Mouse (Mus musculus) kidney, adult 9 months (tissue): ENCODE results near the gene Cfap97d1.

Experiments
- DNase-seq: peaks from one replicate; pipeline ENCODE4 v3.0.0; 2022

Gene Cfap97d1

DNA sequence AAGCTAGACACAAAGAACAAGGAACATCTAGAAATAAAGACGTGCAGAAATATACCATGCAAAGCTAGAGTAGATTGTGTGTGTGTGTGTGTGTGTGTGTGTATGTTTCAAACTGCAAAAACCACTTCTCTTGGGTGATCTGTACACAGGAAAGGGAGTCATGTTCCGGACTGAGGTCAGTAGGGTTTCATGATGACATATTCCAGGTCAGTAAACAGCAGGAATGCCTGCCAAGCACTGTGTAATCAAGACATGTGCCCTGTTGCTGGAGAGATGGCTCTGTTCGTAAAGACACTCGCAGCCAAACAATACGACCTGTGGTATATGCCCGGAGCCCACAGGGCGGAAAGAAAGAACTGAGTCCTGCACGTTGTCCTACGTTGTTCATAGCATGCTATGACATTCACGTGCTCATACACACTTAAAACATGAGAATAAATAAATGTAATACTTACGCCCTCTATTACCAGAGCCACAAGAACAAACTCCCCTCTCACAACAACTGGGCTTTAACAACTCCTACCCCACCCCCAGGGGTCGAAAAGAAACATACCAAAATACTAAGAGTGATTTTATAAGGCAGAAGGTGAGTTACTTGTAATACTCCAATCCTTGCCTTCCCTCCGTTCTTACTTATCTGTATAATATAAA is 55.5 kb downstream of the Cfap97d1 start:
- no peak for DNase-seq

DNA sequence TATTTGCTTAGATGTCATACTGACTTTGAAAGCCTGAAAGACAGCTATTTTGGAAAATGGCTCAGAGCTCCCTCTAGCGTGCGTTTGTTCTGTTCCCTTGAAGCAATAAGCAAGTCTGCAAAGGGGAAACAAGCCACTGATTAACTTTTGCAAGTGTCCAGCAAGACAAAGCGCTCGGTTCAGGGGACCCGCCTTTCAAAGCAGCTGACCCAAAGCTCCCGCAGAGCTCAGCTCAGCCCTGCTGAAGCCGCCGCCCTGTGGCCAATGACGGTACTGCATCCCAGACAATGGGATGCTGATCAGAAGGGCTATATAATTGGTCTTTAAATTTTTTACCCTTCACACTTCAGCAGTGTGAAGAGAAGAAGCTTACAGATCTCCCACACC is 56.1 kb downstream of the Cfap97d1 start:
- peak; percentile 97 for DNase-seq

DNA sequence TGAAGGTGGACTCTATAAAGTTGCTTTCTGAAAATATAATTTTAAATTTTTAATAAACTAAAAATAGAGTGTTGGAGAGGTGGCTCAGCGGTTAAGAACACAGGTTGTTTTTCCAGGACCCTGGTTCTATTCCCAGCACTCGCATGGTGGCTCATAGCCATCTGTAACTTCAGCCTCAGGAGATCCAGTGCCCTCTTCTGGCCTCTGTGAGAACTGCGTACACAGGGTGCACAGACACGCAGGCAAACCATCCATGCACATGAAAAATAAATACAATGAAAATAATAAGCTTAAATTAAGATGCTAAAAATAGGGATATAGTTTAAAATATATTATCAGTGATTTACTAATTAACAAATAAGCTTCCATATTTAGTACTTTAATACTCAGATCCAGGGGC is 56.6 kb downstream of the Cfap97d1 start:
- no peak for DNase-seq

DNA sequence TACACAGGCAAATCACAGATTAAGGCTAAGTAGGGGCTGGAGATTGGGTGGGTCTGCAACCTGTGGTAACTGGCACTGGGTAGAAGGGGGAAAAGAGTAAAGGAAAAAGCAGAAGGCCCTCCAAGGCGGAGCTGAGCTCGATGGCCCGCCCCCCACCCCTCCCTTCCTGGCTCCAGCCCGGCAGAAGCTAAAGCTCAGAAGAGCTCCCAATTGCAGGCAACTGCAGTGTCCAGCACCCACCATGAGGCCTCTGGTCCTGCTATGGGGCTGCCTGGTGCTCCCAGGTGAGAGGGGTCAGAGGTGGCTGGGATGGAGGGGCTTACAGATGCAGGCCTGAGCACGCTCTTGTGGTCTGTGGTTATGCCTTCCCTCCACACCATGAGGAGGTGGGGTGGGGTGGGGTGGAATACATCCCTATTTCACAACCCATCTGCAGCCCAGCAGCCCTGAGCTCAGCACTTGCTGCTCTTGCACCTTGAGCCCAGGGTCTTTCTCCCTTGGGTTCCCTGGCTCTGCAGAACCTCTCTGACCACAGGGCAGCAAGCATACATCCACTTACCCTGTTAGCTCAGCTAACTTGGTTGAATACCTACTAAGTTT is 57.4 kb downstream of the Cfap97d1 start, which contains the start of gene Cd300lg:
Gene Cd300lg, plus strand, starts transcription at position 160 of the 600 bp plus-strand sequence.
- DNase-seq = no peak
